Mouse (Mus musculus) retina, adult 2 months (tissue): ENCODE measurements around the gene Plcxd2.

Experiments used
- DNase-seq: peaks from one replicate; pipeline ENCODE4 v3.0.0-alpha.2; 2012; ENCODE audit warnings: low read depth, low spot score

Gene Plcxd2

GRCm38 (mm10) chr16:45990901-45991676 is 18.9 kb downstream of the Plcxd2 start:
- DNase-seq = no peak

- no peak for DNase-seq
Observed at GRCm38 (mm10) chr16:45986236-45986635, 23.8 kb downstream of the Plcxd2 start.

- no peak for DNase-seq
Observed at GRCm38 (mm10) chr16:45984610-45985606, 25.1 kb downstream of the Plcxd2 start.

GRCm38 (mm10) chr16:45976251-45976650 is 33.8 kb downstream of the Plcxd2 start:
- no peak for DNase-seq

GRCm38 (mm10) chr16:45973959-45974686 is 35.9 kb downstream of the Plcxd2 start:
- DNase-seq = peak; percentile 61

- DNase-seq = no peak
Observed at GRCm38 (mm10) chr16:45970187-45970586, 39.8 kb downstream of the Plcxd2 start.

- DNase-seq = no peak
Observed at GRCm38 (mm10) chr16:45968716-45969115, 41.3 kb downstream of the Plcxd2 start.

GRCm38 (mm10) chr16:45967471-45967870 is 42.5 kb downstream of the Plcxd2 start:
- peak; percentile 51 for DNase-seq

- DNase-seq = no peak
Observed at GRCm38 (mm10) chr16:45966604-45967003, 43.4 kb downstream of the Plcxd2 start.

GRCm38 (mm10) chr16:45964777-45965176 is 45.2 kb downstream of the Plcxd2 start:
- DNase-seq = no peak

- no peak for DNase-seq
Observed at GRCm38 (mm10) chr16:45963837-45964236, 46.2 kb downstream of the Plcxd2 start.

GRCm38 (mm10) chr16:45963088-45963487 is 46.9 kb downstream of the Plcxd2 start:
- DNase-seq = no peak

- DNase-seq = no peak
Observed at GRCm38 (mm10) chr16:45960978-45961377, 49.0 kb downstream of the Plcxd2 start.

GRCm38 (mm10) chr16:45956390-45956950 is 53.5 kb downstream of the Plcxd2 start:
- no peak for DNase-seq

GRCm38 (mm10) chr16:45953394-45953793 is 56.6 kb downstream of the Plcxd2 start, which contains the start of gene Phldb2:
Phldb2 (minus strand) TSS chr16:45953598.
- no peak for DNase-seq

GRCm38 (mm10) chr16:45952501-45952900 is 57.5 kb downstream of the Plcxd2 start:
- no peak for DNase-seq

- no peak for DNase-seq
Observed at GRCm38 (mm10) chr16:45952035-45952434, 58.0 kb downstream of the Plcxd2 start.

- no peak for DNase-seq
Observed at GRCm38 (mm10) chr16:45946335-45946734, 63.7 kb downstream of the Plcxd2 start.

- no peak for DNase-seq
Observed at GRCm38 (mm10) chr16:45945649-45946048, 64.4 kb downstream of the Plcxd2 start.

GRCm38 (mm10) chr16:45945174-45945631 is 64.8 kb downstream of the Plcxd2 start:
- no peak for DNase-seq
